Mouse (Mus musculus) ES-E14 (cell line): ENCODE results near the gene Fam126b. TPM values are rescaled to one million over a fixed set of nuclear protein-coding genes. Genes with fewer than 3 reads are reported as not detected.

ENCODE experiments used
- DNase-seq: peaks from one replicate; pipeline ENCODE4 v3.0.0-alpha.2; 2013; ENCODE audit warnings: low read depth, low spot score
- H3K27ac ChIP-seq: 2 replicates; pipeline ENCODE4 v1.5.1; 2012; ENCODE audit warnings: low read depth, mild to moderate bottlenecking, low read length, moderate library complexity, mixed read lengths; ENCODE audit not compliant: poor library complexity, insufficient read depth, severe bottlenecking
- H3K36me3 ChIP-seq: 2 replicates; pipeline ENCODE4 v1.6.1; 2012; ENCODE audit warnings: mild to moderate bottlenecking, low read length, moderate library complexity, mixed read lengths; ENCODE audit not compliant: control insufficient read depth, poor library complexity, insufficient read depth, severe bottlenecking
- H3K4me1 ChIP-seq, 2 experiments: fragments of 150-350 bp in 1 of 2; sonication (generic) in 1 of 2; 2 replicates each; pipeline ENCODE4 v1.6.1; 2012; ENCODE audit warnings: low read length in 2 of 2, mild to moderate bottlenecking in 1 of 2, mixed read lengths in 1 of 2; ENCODE audit not compliant: control insufficient read depth in 2 of 2, insufficient read depth in 2 of 2, poor library complexity in 1 of 2
- H3K4me3 ChIP-seq, 2 experiments: fragments of 150-350 bp in 1 of 2; sonication (generic) in 1 of 2; 2 replicates each; pipeline ENCODE4 v1.5.1; 2012; ENCODE audit warnings: low read length in 2 of 2, low read depth in 1 of 2, mild to moderate bottlenecking in 1 of 2, mixed read lengths in 1 of 2; ENCODE audit not compliant: insufficient read depth in 1 of 2, poor library complexity in 1 of 2, severe bottlenecking in 1 of 2
- H3K9ac ChIP-seq: 2 replicates; pipeline ENCODE4 v1.6.1; 2012; ENCODE audit warnings: low read depth, mild to moderate bottlenecking, low read length, mixed read lengths; ENCODE audit not compliant: poor library complexity, insufficient read depth, severe bottlenecking
- H3K9me3 ChIP-seq: fragments of 150-350 bp; sonication (generic); 2 replicates; pipeline ENCODE4 v1.6.1; 2012; ENCODE audit warnings: low read depth, mild to moderate bottlenecking, low read length; ENCODE audit not compliant: control insufficient read depth, insufficient read depth
- CHD2 ChIP-seq: IDR thresholded peaks from 2 replicates; pipeline ENCODE4 v1.6.1; 2014; ENCODE audit warnings: mild to moderate bottlenecking, low read depth, low read length, inconsistent platforms
- HCFC1 ChIP-seq: IDR thresholded peaks from 2 replicates; pipeline ENCODE4 v1.6.1; 2012; ENCODE audit warnings: low read length, inconsistent platforms, borderline replicate concordance; ENCODE audit not compliant: insufficient read depth
- MAFK ChIP-seq: IDR thresholded peaks from 2 replicates; pipeline ENCODE4 v1.6.1; 2014; ENCODE audit warnings: mild to moderate bottlenecking, low read depth, low read length, inconsistent platforms; ENCODE audit not compliant: insufficient read depth
- ZC3H11A ChIP-seq: IDR thresholded peaks from 2 replicates; pipeline ENCODE4 v1.6.1; 2012; ENCODE audit warnings: low read depth, mild to moderate bottlenecking, inconsistent platforms, low read length, borderline replicate concordance
- ZNF384 ChIP-seq: IDR thresholded peaks from 2 replicates; pipeline ENCODE4 v1.6.1; 2012; ENCODE audit warnings: low read depth, low read length, inconsistent platforms
- in situ Hi-C, 2 experiments: fragments of 600-800 bp; cut with MboI; formaldehyde crosslinking; loops; one replicate each; pipeline ENCODE4 v1.15.1; 2025; ENCODE audit warnings: low sequenced_read_pairs in 2 of 2, inconsistent platforms in 1 of 2; ENCODE audit not compliant: unreplicated experiment in 2 of 2
- total RNA-seq: library from RNA; depleted of rRNA; stranded (reverse); fragments of 300-350 nt; gene quantifications from 2 replicates; pipeline ENCODE4 v1.2.3, GENCODE M21; 2012

Fam126b gene
- total RNA-seq, 1 experiment = 17.6 TPM

GRCm38 (mm10) chr1:58507249-58507648, 78.9 kb downstream of the Fam126b start:
- Histone ChIP-seq H3K4me3 (no peak overlapping the region), H3K9ac (no peak overlapping the region), H3K9me3 (peaks cover 29% of the 10 kb centered on the region), H3K36me3 (no peaks in the 10 kb centered on the region; the same call in none of the 2 replicates), H3K27ac (no peak overlapping the region), H3K4me1 (0 out of 4 replicates have a peak, but pooled peaks cover 0 to 2% of the 10 kb centered on the region in 2 experiments)
- in situ Hi-C loops = no loop called here
- TF ChIP-seq CHD2 (no peak), ZNF384 (no peak), HCFC1 (no peak), MAFK (no peak), ZC3H11A (no peak)
- DNase-seq = no peak

- peak within 1 kb of the TSS; percentile 96 for H3K9ac ChIP-seq
- DNase-seq = peak; percentile 86
- 0 out of 4 replicates have a peak, but pooled peaks cover 0 to 2% of the 10 kb centered on the region in 2 experiments for H3K4me1 ChIP-seq
- TF ChIP-seq HCFC1 (peak; percentile 41; the same call in 1 of the 2 replicates), MAFK (no peak), ZC3H11A (no peak), ZNF384 (no peak), CHD2 (peak; percentile 75)
- H3K36me3 ChIP-seq = peaks cover 7% of the 10 kb centered on the region; the same call in 1 of the 2 replicates
- H3K9me3 ChIP-seq = peaks cover 19% of the 10 kb centered on the region
- H3K4me3 ChIP-seq = peak within 1 kb of the TSS; percentile 90 to 94
- in situ Hi-C loops = no loop called here
- peak within 1 kb of the TSS; percentile 91 for H3K27ac ChIP-seq
Observed at GRCm38 (mm10) chr1:58504577-58505254, 81.4 kb downstream of the Fam126b start, which contains the start of gene Orc2. Gene Orc2 (minus strand): TSS chr1:58505109.

- Histone ChIP-seq H3K4me3 (peak overlapping the region; percentile 90 to 94), H3K9me3 (peaks cover 19% of the 10 kb centered on the region), H3K36me3 (peaks cover 7% of the 10 kb centered on the region; the same call in 1 of the 2 replicates), H3K9ac (peak overlapping the region; percentile 96), H3K4me1 (0 out of 4 replicates have a peak, but pooled peaks cover 0 to 2% of the 10 kb centered on the region in 2 experiments), H3K27ac (peak overlapping the region; percentile 91; the same call in 1 of the 2 replicates)
- DNase-seq = no peak
- no peak for TF ChIP-seq CHD2
- no peak for TF ChIP-seq HCFC1
- TF ChIP-seq MAFK = no peak
- no peak for TF ChIP-seq ZC3H11A
- no peak for TF ChIP-seq ZNF384
- in situ Hi-C loops = no loop called here
Observed at GRCm38 (mm10) chr1:58503793-58504370, 82.2 kb downstream of the Fam126b start.

- Histone ChIP-seq H3K4me3 (peak overlapping the region; percentile 90 to 94; a peak in 3 of 4 replicates), H3K36me3 (peaks cover 7% of the 10 kb centered on the region; the same call in 1 of the 2 replicates), H3K9me3 (peaks cover 15% of the 10 kb centered on the region), H3K27ac (no peak overlapping the region), H3K4me1 (0 out of 4 replicates have a peak, but pooled peaks cover 0 to 2% of the 10 kb centered on the region in 2 experiments), H3K9ac (no peak overlapping the region)
- TF ChIP-seq HCFC1 (no peak), ZNF384 (no peak), MAFK (no peak), ZC3H11A (no peak), CHD2 (no peak)
- in situ Hi-C loops = no loop called here
- DNase-seq = no peak
Observed at GRCm38 (mm10) chr1:58503134-58503533, 83.0 kb downstream of the Fam126b start.
